Mouse (Mus musculus): ENCODE measurements around the gene Pdzrn3. TPM values are rescaled to one million over a fixed set of nuclear protein-coding genes. Genes with fewer than 3 reads are reported as not detected.

Gene Pdzrn3
- polyA plus RNA-seq, 1 experiment: 67.9 TPM

DNA sequence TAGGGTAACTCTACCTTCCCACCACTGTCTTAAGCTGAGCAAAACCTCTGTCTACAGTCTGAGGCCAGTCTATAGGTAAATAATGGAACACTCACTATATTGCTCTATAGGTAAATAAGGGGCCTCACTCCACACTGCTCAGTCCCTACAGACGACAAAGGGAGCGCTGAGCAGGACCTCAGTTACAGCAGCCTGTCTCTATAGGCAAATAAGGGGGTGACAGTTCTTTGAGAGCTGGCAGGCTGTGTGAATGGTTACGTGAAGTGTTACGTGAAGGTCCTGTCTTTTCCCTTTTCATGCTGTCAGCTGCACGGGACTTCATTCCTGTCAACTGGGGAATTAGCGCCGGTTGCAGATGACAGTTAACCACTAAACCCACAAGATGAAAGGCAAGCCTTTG, 207.0 kb downstream of the Pdzrn3 start:
- TF ChIP-seq POLR2A (IDR thresholded peaks at IDR 0.05; ENCODE audit: low read depth, low read length) (no peak), CTCF (IDR thresholded peaks at IDR 0.05; ENCODE audit: borderline replicate concordance, insufficient read depth, low read length) (no peak)
- H3K4me1 ChIP-seq (ENCODE audit: control insufficient read depth, insufficient read depth, low read length): no peaks in the 10 kb centered on the region
- H3K27ac ChIP-seq (ENCODE audit: insufficient read depth, low read length): no peak overlapping the region

DNA sequence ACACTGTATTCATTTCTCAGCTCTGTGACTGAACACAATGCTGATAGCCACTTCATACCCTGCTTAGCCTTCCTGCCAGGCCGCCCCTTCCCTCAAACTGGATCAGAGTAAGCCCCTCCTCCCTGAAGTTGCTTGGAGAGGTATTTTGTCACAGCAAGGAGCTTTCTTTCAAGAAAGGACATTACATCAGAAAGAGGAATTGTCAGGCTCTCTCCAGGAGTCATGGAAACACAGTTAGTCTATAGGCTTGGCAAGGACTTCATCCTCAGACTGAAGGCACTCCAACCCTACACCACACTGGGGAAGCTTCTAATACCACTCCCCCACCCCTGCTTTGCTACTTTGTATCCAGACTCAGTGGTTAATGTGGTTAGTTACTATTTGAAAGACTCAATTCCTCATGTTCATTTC, 224.2 kb downstream of the Pdzrn3 start:
- H3K4me3 ChIP-seq (ENCODE audit: insufficient read depth, low read length): no peak overlapping the region
- TF ChIP-seq POLR2A (IDR thresholded peaks at IDR 0.05; ENCODE audit: low read depth, low read length) (no peak), CTCF (IDR thresholded peaks at IDR 0.05; ENCODE audit: borderline replicate concordance, insufficient read depth, low read length) (no peak)
- H3K4me1 ChIP-seq (ENCODE audit: control insufficient read depth, insufficient read depth, low read length): no peaks in the 10 kb centered on the region
- no peak overlapping the region for H3K27ac ChIP-seq (ENCODE audit: insufficient read depth, low read length)

More for the DNA sequence above, 207.0 kb downstream of the Pdzrn3 start:
- no peak overlapping the region for H3K4me3 ChIP-seq (ENCODE audit: insufficient read depth, low read length)

DNA sequence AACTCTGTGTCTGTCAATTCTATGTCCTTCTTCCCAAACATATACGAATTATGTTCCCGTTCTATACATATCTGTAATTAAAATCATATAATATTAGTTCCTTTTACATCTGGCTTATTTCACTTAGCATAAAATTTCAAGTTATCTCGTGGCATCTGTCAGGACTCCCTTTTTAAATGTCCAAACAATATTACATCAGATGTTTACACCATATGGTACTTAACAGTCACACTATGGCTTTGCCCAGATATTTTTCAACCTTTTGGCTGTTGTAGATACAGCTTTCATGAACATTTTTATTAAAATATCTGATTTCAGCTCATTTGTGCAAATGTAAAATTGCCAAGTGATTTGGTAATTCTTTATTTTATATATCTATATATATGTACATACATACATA, 242.3 kb downstream of the Pdzrn3 start:
- Histone ChIP-seq H3K4me1 (ENCODE audit: control insufficient read depth, insufficient read depth, low read length) (no peaks in the 10 kb centered on the region), H3K4me3 (ENCODE audit: insufficient read depth, low read length) (no peak overlapping the region), H3K27ac (ENCODE audit: insufficient read depth, low read length) (no peak overlapping the region)
- TF ChIP-seq CTCF (IDR thresholded peaks at IDR 0.05; ENCODE audit: borderline replicate concordance, insufficient read depth, low read length) (no peak), POLR2A (IDR thresholded peaks at IDR 0.05; ENCODE audit: low read depth, low read length) (no peak)

DNA sequence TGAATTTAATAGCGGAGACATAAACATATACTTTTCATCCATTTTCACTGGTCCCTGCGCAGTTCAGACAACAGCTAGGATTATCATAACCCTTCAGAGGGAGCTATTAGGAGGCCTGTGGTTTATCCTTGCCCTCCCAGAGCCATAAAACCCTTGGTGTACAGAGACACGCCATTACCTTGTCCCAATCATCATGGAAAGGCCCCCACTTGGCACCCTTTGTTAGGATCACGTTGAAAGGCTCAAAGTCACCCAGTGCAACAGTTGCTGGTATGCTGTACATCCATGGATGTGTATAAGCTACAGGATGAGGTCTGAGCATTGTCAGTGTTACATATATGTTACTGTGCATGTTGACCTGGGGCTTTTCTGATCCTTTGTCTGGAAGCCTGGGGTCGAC, 252.3 kb downstream of the Pdzrn3 start:
- no peak overlapping the region for H3K4me3 ChIP-seq (ENCODE audit: insufficient read depth, low read length)
- TF ChIP-seq POLR2A (IDR thresholded peaks at IDR 0.05; ENCODE audit: low read depth, low read length): no peak
- no peak for TF ChIP-seq CTCF (IDR thresholded peaks at IDR 0.05; ENCODE audit: borderline replicate concordance, insufficient read depth, low read length)
- no peaks in the 10 kb centered on the region for H3K4me1 ChIP-seq (ENCODE audit: control insufficient read depth, insufficient read depth, low read length)
- H3K27ac ChIP-seq (ENCODE audit: insufficient read depth, low read length): no peak overlapping the region

DNA sequence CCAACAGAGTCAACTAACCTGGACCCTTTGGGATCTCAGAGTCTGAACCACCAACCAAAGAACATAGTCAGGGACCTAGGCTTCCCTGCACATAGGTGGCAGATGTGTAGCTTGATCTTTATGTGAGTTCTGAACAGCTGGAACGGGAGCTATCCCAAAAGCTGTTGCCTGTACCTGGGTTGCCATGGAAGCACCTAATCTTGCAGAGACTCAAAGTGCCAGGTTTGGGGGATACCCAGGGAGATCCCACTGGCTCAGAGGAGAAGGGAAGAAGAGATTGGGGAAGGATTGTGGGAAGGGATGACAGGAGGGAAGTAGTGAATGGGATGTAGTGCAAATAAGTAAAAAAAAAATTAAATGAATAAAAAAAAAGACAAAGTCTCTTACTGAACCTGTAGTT, 268.7 kb downstream of the Pdzrn3 start:
- TF ChIP-seq CTCF (IDR thresholded peaks at IDR 0.05; ENCODE audit: borderline replicate concordance, insufficient read depth, low read length): no peak
- TF ChIP-seq POLR2A (IDR thresholded peaks at IDR 0.05; ENCODE audit: low read depth, low read length): no peak
- H3K27ac ChIP-seq (ENCODE audit: insufficient read depth, low read length): no peak overlapping the region
- no peak overlapping the region for H3K4me3 ChIP-seq (ENCODE audit: insufficient read depth, low read length)
- no peaks in the 10 kb centered on the region for H3K4me1 ChIP-seq (ENCODE audit: control insufficient read depth, insufficient read depth, low read length)

DNA sequence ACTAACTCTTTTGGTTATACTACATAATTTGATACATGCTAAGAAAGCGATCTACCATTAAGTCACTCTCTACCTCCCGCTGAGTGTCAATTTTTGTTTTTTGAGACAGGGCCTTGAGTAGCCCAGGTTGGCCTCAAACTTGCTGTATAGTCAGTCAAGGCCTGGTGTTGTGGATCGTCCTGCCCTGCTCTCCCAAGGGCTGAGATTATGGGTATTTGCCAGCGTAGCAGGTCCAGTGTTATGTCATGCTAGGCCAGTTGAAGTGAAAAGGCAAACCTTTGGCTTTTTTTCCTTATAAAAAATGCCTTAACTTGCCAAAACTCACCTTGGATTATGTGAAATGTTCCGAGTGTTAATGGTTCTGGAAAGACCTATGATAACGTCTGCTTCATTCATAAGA, 274.2 kb downstream of the Pdzrn3 start:
- H3K4me3 ChIP-seq (ENCODE audit: insufficient read depth, low read length): no peak overlapping the region
- no peak overlapping the region for H3K27ac ChIP-seq (ENCODE audit: insufficient read depth, low read length)
- H3K4me1 ChIP-seq (ENCODE audit: control insufficient read depth, insufficient read depth, low read length): no peaks in the 10 kb centered on the region
- TF ChIP-seq CTCF (IDR thresholded peaks at IDR 0.05; ENCODE audit: borderline replicate concordance, insufficient read depth, low read length): no peak
- no peak for TF ChIP-seq POLR2A (IDR thresholded peaks at IDR 0.05; ENCODE audit: low read depth, low read length)

DNA sequence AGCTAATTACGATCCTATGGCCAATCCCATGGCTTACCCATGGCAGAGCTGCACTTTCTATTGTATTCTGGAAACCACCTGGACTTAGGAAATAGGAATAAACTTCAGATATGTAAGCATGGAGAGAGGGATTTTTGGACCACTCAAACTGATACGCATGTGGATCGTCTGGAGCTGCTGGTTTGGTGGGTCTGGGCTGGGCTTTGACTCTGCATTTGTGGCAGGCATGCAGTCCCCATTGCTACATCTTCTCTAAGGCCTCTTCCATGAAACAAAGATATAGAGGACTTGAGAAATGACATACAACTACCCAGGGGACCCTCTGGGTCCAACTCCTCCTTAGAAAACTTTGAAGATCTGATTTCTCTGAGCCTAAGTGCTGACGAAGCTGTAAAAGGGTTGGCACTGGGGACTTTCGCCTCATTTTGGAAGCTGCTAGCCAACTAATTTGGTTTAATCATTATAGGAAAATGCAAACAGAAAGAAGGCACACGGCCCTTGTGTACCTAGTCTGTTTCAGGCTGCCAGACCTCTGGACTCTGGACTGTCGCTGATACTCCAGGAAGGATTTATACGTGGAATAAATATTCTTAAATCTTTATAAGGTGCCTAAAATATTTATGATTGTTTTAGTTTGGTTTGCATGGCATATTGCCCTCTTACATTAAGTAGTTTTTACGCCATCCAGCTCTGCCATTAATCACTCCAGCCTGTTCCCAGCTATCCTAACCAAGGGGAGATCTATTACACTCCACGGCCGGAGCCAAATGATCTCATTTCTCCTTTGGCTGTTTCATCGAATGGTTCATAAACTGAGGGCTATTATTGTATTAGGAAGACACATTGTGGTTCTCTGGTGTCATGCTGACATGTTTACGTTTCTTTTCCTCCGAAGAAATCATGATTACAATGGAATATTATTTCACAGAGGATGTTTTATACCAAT, 275.7 kb downstream of the Pdzrn3 start:
- Histone ChIP-seq H3K4me1 (ENCODE audit: control insufficient read depth, insufficient read depth, low read length) (no peaks in the 10 kb centered on the region), H3K27ac (ENCODE audit: insufficient read depth, low read length) (no peak overlapping the region), H3K4me3 (ENCODE audit: insufficient read depth, low read length) (no peak overlapping the region)
- TF ChIP-seq POLR2A (IDR thresholded peaks at IDR 0.05; ENCODE audit: low read depth, low read length) (no peak), CTCF (IDR thresholded peaks at IDR 0.05; ENCODE audit: borderline replicate concordance, insufficient read depth, low read length) (no peak)
